Mouse (Mus musculus) frontal cortex, postnatal 36 days (tissue): ENCODE measurements around the gene Rasip1.

Experiments
- DNase-seq, 2 experiments: peaks; one replicate each; pipeline ENCODE4 v3.0.0; 2022; ENCODE audit warnings: low spot score in 2 of 2

Rasip1 gene

DNA sequence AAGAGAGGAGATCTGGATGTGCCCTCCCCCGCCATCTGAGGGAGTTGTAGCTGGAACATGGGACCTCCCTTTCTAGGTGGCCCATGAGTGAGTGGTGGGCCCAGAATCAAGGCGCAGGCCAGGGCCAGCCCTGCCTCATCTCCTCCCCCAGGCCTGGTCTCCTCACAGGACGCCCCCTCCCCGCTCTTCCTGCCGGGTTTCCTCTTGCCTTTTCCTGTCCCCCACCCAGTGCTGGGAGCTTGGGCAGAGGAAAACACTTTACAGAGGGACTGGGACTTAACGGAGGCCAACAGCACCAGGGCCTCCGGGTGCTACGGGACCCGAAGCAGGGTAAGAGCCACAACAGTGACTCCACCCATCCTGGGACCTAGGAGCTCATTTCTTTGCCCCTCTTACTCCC, at the start of gene Rasip1:
Gene Rasip1, plus strand, starts transcription at position 228 of the 400 bp plus-strand sequence.
- DNase-seq = no peak

- DNase-seq = no peak
Measured at GRCm38 (mm10) chr7:45585923-45586322, 41.4 kb upstream of the Rasip1 start.

DNA sequence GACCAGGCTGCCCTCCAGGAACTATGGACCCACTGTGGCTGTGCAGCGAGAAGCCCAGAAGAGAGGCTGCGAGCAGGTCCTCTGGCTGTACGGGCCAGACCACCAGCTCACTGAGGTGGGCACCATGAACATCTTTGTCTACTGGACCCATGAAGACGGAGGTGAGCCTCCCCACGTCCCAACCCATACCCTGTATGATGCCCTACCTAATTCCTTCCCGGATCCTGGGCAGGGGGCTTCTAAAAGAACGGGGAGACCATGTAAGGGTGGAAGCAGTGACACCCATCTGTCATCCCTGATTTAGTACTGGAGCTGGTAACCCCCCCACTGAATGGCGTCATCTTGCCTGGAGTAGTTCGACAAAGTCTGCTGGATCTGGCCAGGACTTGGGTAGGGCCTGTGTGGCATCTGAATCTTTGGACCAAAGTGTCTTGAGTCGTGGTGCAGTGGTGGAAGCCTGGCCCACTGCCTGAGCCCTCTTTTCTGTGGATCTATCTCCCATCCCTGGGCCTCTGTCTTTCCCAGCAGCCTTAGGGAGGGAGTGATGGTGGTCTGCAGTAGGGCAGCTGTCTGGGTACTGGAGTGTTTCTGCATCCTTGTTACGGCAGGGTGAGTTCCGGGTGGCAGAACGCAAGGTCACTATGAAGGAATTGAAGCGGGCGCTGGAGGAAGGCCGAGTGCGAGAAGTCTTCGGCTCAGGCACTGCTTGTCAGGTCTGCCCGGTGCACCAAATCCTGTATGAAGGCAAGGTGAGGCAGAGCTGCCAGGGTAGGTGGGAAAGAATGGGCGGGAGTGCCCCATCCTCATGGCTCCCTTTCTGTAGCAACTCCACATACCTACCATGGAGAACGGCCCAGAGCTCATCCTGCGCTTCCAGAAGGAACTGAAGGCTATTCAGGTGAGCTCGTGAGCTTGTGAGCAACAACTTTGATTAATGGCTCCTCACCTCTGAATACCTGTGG, 39.4 kb upstream of the Rasip1 start:
- no peak for DNase-seq

GRCm38 (mm10) chr7:45589173-45589572, 38.1 kb upstream of the Rasip1 start:
- DNase-seq = peak; percentile 96 to 98

- DNase-seq = no peak
Measured at GRCm38 (mm10) chr7:45589898-45590297, 37.4 kb upstream of the Rasip1 start.

- no peak for DNase-seq
Measured at GRCm38 (mm10) chr7:45590874-45591273, 36.4 kb upstream of the Rasip1 start.

DNA sequence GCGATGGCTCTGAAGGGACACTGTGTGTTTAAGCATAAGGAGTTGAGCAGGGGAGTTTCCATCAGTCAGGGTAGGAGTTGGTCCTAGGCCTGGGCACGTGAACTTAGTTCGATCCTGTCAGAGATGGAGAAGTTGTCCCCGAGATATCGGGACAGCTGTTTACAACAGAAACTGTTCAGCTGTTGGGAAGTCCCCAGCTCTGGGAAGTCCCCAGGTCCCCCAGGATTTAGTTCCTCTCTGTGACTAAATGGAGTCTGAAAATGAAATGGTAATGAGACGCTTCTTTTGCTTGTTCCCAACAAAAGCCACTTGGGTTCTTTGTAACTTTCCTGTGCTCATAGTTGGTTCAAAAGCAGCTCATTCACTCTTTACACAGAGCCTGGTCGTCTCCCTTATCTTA, 35.4 kb upstream of the Rasip1 start:
- no peak for DNase-seq

DNA sequence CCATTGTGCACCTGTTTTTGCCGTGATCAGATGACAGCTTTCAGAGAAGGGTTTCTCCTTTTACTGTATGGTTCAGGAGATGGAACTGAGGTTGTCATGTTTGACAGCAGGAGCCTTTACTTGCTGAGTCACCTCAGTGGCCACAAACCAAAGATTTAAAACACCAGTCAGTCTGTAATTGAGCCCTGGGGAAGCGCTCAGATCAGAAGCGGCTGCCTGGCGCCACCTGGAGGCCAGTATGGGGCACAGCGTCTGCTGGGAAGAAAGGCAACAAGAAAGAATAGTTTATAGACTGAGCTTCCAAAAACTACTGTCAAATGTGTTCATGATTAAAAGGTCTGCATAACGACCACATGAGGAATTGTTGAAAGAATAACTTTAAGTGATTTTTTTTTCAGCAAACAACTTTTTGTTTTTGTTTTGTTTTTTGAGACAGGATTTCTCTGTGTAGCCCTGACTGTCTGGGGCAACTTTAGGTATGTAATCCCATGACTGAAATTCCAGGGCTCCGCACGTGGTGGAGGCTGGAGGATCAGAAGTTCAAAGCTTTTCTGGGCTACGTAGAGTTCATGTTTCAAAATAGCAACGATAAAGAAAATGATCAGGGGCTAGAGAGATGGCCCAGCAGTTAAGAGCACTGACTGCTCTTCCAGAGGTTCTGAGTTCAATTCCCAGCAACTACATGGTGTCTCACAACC, 34.0 kb upstream of the Rasip1 start:
- DNase-seq = peak; percentile 62 to 80

DNA sequence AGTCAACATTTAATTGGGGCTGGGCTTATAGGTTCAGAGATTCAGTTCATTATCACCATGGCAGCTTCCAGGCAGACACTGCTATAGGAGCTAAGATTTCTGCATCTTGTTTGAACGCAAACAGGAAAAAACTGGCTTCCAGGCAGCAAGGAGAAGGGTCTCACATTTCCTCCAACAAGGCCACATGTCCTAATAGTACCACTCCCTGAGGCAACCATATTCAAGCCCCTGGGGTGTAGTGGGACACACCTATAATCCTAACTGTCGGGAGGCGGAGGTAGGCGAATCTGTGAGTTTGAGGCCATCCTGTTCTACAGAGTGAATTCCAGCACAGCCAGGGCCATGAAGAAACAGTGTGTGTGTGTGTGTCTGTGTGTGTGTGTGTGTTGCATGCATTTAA, 32.1 kb upstream of the Rasip1 start:
- no peak for DNase-seq

- no peak for DNase-seq
Measured at GRCm38 (mm10) chr7:45596107-45596506, 31.2 kb upstream of the Rasip1 start.

DNA sequence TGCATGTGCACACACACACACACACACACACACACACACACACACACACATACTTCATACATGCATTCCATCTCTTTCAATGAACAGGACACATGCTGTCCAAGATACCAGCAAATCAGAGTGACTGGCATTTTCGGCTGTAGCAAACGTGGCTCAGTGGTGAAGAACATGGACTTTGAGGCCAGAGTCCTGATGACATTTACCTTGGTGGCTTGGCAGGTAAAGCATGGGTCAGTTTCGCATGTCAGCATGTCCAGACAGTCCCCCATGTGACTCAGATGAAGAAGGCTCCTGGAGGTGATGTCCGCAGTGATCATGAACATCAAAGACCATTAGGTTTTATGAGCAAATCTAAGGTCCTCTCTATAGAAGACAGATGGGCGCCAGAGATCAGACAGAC, 30.3 kb upstream of the Rasip1 start:
- DNase-seq = no peak

GRCm38 (mm10) chr7:45597527-45597926, 29.8 kb upstream of the Rasip1 start:
- DNase-seq = no peak

GRCm38 (mm10) chr7:45598960-45599879, 28.1 kb upstream of the Rasip1 start:
- DNase-seq = no peak

DNA sequence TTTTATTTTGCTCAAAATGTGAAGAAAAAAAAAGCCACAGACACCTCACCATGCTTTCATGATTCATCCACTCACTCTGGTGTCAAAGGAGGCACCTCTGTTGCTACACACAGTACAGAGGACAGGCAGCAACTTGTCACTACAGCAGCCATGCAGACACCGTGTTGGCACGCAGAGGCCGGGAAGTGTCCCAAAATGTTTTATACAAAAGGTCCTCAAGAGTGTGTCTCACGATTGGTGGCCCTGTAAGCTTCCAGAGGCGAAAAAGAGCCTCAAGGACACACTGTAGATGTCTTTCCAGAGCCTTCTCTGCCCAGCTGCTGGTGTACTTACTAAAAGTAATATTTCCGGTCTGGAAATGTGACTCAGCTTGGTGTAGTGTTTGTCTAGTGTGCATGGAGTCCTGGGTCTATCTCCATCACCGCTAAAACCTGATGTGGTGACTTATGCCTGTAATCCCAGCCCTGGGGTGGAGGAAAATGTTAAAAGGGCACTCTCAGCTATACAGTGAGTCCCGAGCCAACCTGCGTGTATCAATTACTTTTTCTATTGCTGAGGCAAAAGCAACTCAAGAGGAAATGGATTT, 21.5 kb upstream of the Rasip1 start:
- no peak for DNase-seq

DNA sequence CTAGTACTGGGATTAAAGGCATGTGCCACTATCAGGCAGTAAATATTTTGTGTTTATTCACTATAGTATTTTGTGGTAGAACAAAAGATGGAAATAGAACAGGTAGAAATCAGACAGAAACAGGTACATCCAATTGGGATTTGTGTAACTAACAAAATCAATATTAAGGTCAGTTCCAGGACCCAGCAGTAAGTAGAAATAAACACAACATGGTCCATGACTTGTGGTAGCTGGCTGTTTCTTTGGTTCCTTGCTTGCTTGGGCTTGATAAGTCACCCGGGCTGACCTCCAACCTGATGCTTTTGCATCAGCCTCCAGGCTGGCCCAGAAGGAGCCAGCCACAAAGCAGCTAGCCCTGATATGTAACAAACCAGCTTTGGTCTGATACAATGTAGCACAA, 17.8 kb upstream of the Rasip1 start:
- no peak for DNase-seq

- DNase-seq = no peak
Measured at GRCm38 (mm10) chr7:45616277-45616676, 11.0 kb upstream of the Rasip1 start.

- no peak for DNase-seq
Measured at GRCm38 (mm10) chr7:45617042-45617695, 10.1 kb upstream of the Rasip1 start, which contains the start of gene Fut1. Fut1 (plus strand) TSS chr7:45617289.

- no peak for DNase-seq
Measured at GRCm38 (mm10) chr7:45618316-45618715, 9.0 kb upstream of the Rasip1 start.

- no peak for DNase-seq
Measured at GRCm38 (mm10) chr7:45619592-45619991, 7.7 kb upstream of the Rasip1 start.

DNA sequence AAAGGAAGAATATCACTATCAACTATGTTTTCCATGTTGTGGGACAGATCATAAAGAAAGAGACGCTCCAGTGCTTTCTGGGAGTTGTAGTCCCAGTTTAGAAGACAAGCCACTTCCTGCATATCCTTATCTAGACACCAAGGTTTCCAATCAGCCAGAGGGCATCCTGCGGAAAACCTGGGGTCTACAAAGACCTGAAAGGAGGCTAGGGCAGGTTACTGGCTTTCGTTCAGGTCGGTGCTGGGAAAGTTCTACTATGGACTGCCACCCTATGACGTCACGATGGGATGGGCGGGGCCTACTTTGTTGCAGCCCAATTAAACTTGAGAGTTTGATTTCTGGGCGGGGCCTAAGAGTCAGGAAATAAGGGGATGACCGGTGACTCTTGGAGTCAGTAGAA, 5.8 kb upstream of the Rasip1 start, which contains the start of gene Izumo1:
Gene Izumo1, plus strand, starts transcription at position 369 of the 400 bp plus-strand sequence.
- DNase-seq = no peak

- no peak for DNase-seq
Measured at GRCm38 (mm10) chr7:45623507-45623906, 3.8 kb upstream of the Rasip1 start.
